Mouse (Mus musculus) kidney, postnatal 14 days (tissue): ENCODE results near the gene Gsdmc4.
"Not testable (repeated sequence)": the region's sequence is repeated elsewhere in the genome, so short reads cannot be mapped to it uniquely, and the experiment has no call there.

Source experiments
- DNase-seq: peaks from one replicate; pipeline ENCODE4 v3.0.0; 2022; ENCODE audit warnings: mixed read lengths

Gene Gsdmc4

DNA sequence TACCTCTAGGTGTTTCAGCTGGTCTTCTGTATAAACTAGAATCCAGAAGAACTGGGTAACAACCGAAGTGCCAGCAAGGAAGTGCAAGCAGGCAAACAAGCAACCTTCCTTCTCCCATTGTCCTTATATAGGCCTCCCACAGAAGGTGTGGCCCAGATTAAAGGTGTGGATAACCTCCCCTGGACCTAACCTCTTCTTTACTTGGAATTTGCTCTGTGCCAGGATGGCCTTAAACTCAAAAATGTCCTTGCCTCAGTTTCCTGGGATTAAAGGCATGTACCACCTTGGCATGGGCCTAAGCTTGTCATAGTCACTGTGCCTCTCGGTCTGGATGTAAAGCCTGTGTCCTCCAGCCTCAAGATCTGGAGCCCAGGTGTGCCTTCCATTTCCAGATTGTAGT lies at the start of gene Gsdmc4:
Gene Gsdmc4 (minus strand): TSS at position 101 of the 400 bp plus-strand sequence.
- DNase-seq, result not testable (repeated sequence)

DNA sequence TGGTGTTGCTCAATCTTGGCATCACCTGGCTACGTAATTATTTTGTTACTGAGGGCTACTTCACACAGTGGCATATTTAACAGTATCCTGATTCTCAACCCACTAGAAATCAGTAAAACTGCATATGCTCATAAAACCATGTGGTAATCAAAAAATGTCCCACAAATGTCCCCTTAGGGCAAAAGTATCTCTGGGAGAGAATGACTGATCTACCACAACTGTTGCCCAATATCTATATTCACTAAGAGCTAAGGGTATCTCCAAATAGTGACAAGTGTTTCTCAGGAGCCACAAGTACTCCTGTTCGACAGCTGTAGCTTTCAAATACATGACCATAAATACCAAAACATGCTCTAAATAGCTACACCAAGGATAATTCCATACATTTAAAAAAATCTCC lies 48.4 kb upstream of the Gsdmc4 start:
- no peak for DNase-seq

DNA sequence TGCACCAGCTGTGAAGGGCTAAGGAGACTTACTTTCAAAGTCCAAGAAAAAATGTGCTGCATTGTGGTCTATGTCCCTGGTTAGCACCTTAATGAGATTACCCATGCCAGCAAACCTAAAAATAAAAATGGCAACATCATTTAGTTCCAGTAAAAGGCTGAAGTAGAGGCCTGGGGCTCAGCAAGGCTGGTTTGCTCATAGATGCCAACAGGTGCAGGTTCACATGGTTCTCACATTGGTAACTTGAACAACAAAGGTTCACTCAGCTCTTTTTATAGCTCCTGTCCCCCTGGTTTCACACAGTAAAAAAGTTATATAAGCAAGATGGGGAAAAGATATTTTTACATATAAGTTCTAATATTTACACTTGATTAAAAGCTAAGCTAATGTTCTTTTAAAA lies 45.5 kb upstream of the Gsdmc4 start:
- no peak for DNase-seq

DNA sequence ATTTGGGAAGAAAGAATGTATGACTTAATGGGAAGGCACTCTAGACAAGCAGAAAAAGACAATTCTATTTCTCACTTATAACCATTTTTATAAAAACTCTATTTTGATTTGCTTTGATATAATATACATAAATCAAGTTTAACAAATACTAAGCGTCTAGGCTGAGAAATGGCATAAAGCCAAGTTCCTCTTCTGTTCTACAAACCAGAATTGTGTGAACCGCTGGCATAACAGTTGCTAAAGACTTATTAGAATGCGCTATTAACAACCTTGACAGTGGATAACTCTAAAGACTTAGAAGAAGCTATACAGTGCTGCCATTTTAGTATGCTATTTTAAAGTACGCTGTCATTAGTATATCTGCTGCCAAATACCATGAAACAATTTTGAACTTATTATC lies 41.2 kb upstream of the Gsdmc4 start:
- no peak for DNase-seq

DNA sequence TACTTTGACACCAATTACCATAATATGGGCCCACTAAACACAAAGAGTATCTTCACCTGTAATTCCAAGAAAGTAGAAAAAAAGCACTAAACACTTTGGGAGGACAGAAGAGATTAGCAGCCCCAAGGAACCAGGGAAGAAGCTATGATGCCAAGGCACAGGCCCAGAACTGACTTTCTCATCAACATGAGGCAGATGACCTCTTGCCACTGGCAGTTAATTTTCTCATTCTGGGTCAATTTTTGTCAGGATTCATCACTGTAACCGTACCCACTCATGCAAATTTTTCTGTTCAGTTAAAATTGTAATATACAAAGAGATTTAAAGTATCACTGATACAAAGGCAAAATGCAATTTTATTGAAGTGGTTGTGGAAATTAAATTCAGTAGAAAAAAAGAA lies 29.1 kb upstream of the Gsdmc4 start:
- no peak for DNase-seq

DNA sequence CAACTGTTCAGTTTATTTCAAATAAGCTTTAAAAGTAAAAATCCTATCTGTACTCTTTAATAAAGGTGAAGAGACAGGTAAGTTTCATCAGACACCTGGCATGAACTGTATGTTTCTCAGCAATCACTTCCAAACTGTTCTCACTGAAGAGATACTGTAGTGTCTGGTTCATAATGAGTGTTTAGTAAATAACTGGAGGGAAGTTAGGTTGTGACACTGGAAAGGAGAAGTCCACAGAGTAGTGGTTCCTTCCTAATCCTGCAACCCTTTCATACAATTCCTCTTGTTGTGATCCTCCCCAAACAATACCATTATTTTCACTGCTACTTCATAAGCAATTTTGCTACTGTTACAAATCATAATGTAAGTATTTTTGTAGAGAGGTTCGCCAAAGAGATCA lies 20.6 kb upstream of the Gsdmc4 start:
- no peak for DNase-seq

DNA sequence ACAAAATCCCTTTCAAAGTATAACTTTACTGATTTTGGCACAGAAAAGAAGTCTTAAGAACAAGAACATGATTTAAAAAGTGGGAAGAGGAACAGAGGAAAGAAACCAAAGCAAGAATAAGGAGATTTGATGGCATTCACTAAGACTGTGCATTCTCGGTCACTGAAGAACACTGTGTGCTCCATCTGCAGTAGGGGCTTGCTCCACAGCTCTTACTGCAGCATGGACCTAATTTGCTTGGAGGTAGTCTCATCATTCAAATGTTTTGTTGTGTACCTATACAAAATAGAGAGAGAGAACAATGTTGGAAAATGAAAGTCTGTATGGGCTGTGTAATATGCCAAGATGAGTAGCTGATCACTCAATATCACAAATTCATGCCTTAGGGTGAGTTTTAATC lies 19.3 kb upstream of the Gsdmc4 start:
- no peak for DNase-seq

DNA sequence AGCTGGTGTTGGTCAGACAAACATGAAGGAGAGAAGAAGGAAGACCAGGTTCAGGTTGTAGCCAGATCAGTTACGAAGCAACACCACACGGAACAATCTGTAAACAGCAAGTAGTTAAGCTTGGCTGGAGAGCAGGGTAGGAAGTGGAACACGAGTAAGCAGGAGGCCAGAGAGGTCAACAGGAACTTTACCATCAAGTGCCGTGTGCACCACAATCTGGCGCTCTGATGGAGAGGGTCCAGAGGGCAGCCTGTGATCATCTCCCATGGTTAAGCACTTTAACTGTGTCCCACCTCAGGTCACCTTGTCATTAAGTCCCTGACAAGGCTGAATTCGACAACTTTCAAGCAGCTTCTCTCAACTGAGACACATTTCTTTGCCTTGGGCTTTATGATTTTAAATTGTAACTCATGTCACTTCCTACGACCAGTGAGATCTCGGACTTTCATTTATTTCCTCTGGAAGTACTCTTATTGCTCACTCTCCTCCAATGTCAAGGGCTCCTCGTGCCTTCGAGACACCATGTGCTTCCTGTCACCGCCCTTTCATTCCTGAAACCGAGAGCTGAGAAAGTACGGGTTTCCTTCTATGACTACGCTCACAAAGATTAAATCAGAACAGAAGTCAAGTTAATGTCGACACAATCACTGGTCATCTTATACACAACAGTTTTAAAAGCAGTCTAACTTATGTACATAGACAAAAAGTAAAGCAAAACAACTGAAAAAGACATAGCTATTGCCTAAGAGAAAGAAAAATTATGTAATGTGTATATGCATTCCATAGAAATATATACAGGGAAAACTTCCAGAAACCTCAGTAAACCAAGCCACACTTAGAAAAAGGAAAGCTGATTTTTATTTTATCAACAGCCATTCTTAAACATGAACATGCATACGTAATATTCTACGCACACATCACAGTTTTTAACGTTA lies 18.3 kb upstream of the Gsdmc4 start:
- no peak for DNase-seq

DNA sequence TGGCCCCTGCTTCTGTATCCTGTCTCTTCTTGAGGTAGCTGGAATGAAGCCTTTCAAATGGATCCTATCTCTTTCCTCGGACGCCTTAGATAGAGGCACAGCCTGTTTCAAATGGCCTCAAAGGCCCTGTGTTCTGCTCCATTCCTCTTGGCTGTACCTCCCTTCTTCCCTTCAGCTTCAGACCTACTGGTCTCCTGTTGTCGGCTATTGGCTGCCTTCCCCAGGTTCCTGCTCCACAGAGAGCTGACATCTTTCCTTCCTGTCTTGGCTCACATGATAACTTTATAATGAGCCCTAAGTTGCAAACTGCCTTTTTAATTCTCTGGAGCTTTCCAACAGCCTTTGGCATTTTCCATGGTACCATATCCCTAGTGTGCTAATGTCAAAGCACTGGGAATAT lies 14.1 kb upstream of the Gsdmc4 start:
- no peak for DNase-seq

DNA sequence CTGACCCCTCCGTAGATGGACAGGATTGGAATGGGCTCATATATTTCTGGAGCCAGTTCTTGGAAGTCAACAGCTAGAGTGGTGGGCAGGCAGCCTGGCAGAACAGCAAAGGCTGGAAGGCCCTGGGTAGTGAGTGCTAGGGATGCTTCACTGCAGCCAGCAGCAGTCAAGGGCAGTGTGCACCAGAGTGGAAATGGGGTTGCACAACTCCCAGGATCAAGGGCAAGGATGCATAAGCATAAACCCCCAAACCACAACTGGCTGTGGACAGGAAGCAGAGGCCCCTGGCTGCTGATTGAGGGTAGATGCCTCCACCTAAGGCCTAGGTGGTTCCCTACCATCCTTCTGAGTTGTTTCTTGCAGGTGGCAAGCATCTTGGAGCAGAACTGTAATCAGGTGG lies 12.4 kb upstream of the Gsdmc4 start:
- no peak for DNase-seq

DNA sequence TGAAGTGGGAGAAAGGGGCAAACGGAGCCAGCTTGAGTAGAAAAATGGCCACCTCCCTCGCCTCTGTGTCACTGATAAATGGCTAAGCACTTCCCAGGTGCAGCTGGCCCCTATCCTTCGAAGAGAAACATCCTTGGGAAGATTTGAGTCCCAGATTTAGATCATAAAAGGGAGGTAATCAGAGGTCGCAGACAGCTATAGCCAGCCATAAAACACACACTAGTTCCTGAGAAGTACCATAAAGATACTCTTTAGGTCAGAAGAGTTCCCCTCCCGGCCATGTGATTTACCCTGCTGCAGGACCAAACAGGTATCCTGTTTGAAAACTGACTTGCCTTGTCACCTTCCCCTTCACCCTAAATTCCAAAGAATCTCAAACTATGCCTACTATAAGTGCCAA lies 9.5 kb upstream of the Gsdmc4 start:
- DNase-seq, result not testable (repeated sequence)

DNA sequence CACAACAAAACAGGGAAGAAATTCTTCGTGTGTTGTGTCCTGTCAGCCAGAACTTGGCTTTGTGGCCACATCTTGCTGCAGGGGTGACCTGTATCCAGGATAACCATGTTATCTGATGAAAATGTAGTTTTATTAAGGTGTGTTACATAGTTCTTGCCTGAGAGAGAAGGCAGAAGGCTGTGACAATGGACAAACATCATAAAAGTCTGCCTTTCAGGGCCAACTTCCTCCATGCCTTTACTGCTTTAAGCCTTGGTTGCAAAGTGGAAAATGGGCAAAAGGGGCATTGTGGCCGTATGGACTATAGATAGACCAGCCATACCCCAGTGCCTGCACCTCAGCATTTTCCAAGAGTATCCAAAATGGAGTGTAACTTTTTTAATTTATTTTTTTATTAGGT lies 7.6 kb upstream of the Gsdmc4 start:
- not testable (repeated sequence) for DNase-seq

DNA sequence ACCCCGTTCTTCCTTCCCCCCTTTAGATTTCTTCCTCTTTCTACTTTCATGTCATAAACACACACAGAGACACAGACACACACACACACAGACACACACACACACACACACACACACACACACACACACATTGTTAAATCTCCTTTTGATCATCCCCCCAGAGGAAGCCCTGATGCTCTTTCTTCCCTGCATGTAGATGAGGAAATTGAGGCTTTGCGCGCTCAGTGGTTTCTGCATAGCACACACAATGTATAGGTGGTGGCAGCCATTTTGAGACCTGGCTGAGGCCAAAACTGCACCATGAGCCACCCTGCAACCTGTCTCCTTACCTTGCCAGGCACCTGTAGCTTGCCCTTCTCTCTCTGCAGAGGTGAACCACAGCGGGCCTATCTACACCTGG lies 4.5 kb upstream of the Gsdmc4 start:
- not testable (repeated sequence) for DNase-seq

DNA sequence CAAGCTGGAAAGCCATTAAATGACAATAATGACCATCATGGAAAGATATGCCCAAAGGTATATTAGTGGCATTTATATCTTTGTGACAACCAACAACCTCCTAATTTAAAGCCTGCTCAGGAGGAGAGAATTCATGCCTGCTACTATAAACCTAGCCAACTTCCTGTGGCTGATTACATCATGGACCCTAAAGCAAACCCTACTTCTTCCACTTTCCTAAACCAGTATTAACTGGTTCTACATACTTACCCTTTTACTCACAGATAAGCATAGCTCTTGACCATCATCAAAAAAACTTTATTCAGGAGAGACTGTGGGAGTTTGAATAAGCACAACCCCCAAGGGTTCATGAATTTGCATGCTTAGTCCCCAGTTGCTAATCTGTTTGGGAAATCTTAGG lies 2.2 kb downstream of the Gsdmc4 start:
- not testable (repeated sequence) for DNase-seq

DNA sequence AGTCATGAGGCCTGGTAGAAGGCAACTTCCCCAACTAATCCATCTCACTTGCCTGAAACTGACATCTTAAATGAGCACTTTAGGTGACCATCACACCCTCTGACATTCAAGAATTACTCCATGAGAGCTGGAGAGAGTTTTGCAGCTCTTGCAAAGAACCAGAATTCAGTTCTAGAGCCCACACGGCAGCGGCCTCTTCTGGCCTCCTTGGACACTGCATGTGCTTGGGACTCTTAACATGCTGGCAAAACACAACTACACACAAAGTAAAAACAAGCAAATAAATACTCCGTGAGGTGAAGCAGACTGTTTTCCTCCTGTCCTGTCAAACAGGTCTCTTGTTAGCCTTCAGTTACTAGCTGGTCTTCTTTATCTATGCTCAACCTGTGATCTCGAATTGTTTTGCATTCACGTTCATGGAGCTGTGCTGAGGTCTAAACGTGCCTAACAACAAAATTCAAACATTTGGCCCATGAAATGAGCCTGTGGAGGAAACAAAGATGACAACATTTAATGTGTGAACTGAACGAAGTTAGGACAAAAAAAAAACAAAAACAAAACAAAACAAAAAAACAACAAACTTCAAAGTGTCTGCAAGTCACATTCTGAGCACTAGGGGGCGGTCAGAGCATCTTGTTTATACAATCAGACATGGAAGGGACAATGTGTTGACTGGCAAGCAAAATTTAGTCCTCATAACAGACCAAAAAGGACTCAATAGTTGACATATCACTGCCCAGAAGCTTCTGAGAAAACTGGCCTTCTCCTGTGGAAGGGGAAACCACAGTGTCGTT lies 16.3 kb downstream of the Gsdmc4 start:
- DNase-seq, result peak; percentile 19

DNA sequence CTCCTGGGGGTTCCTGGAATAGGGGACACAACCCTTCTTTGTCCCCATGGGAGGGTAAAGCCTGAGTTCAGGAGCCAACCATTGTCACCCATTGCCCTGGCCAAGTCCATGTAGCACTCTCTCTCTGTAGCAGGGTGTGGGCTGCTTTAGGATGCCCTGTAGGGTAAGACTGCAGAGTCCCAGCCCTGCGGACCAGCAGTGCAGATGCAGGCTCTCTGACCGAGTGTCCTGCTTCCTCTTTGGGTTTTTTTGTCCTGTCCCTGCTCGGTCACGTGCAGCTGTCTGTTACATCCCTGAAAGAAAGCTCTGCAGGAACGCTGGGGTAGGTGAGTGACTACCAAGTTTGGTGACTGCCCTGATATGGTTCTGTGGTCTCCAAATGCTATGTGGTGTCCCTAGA lies 23.7 kb downstream of the Gsdmc4 start:
- not testable (repeated sequence) for DNase-seq

DNA sequence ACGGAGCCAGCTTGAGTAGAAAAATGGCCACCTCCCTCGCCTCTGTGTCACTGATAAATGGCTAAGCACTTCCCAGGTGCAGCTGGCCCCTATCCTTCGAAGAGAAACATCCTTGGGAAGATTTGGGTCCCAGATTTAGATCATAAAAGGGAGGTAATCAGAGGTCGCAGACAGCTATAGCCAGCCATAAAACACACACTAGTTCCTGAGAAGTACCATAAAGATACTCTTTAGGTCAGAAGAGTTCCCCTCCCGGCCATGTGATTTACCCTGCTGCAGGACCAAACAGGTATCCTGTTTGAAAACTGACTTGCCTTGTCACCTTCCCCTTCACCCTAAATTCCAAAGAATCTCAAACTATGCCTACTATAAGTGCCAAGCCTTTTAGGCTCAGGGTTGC lies 24.1 kb downstream of the Gsdmc4 start:
- DNase-seq, result not testable (repeated sequence)

DNA sequence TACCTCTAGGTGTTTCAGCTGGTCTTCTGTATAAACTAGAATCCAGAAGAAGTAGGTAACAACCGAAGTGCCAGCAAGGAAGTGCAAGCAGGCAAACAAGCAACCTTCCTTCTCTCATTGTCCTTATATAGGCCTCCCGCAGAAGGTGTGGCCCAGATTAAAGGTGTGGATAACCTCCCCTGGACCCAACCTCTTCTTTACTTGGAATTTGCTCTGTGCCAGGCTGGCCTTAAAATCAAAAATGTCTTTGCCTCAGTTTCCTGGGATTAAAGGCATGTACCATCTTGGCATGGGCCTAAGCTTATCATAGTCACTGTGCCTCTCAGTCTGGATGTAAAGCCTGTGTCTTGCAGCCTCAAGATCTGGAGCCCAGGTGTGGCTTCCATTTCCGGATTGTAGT lies 33.6 kb downstream of the Gsdmc4 start, which contains the start of gene Gsdmc3:
Gene Gsdmc3 (minus strand): TSS at position 101 of the 400 bp plus-strand sequence.
- DNase-seq, result not testable (repeated sequence)

DNA sequence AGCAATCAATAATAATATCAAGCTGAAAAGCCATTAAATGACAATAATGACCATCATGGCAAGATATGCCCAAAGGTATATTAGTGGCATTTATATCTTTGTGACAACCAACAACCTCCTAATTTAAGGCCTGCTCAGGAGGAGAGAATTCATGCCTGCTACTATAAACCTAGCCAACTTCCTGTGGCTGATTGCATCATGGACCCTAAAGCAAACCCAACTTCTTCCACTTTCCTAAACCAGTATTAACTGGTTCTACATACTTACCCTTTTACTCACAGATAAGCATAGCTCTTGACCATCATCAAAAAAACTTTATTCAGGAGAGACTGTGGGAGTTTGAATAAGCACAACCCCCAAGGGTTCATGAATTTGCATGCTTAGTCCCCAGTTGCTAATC lies 35.9 kb downstream of the Gsdmc4 start:
- DNase-seq, result not testable (repeated sequence)

DNA sequence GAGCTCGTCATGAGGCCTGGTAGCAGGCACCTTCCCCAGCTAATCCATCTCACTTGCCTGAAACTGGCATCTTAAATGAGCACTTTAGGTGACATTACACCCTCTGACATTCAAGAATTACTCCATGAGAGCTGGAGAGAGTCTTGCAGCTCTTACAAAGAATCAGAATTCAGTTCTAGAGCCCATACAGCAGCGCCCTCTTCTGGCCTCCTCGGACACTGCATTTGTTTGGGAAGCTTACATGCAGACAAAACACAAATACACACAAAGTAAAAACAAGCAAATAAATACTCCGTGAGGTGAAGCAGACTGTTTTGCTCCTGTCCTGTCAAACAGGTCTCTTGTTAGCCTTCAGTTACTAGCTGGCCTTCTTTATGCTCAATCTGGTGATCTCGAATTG lies 50.1 kb downstream of the Gsdmc4 start:
- DNase-seq, result not testable (repeated sequence)
